Mouse (Mus musculus): ENCODE measurements around the gene Rgs6. TPM values are rescaled to one million over a fixed set of nuclear protein-coding genes. Genes with fewer than 3 reads are reported as not detected.

The Rgs6 gene
- total RNA-seq (2021), result 10 to 100 TPM; 12.6 to 13.8 TPM

DNA sequence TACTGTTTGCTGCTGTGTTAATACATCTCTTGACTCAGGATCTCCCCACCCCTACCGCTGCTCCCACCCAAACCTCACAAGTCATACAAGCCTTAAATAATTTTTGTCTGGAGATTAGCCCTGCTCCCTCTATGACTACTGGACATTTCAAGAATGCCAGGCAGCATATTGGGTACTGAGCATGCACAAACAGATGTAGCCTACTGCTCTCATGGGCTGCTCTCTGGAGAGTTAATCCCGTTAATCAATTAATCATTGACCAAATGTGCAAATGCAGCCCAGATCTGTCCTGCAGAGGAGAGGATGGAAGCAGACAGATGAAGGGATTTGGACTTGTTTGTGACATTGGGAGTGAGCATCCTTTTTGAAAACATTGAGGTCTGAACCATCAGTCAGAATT lies at the start of gene Rgs6:
TSS of gene Rgs6 (plus strand) at position 276 of the 400 bp plus-strand sequence.
- intact Hi-C loops (cut with DNase I), result loop anchor here (10.0 kb wide), 1 partner anchor 427 kb away; no protein-coding TSS in a partner anchor
- no peak for DNase-seq (ENCODE audit: low spot score)

DNA sequence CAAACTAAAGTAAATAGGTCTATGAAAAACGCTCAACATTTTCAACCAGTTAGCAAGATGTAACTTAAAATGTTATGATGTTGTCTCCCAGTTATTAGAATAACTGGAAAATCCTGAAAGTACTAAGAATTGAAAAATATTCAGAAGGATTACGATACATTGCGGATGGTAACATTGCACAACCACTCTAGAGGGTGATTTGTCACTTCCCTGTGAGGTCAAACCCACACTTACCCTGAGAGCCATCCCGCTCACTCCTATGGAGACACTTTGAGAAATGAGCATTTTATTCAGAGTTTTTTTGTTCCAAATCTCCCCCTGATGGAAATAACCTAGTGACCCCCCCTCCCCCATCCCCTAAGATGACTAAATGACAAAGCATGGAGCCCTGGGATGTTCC lies 41.0 kb upstream of the Rgs6 start:
- DNase-seq (ENCODE audit: low spot score), result no peak
- intact Hi-C loops (cut with DNase I), result no loop called here

DNA sequence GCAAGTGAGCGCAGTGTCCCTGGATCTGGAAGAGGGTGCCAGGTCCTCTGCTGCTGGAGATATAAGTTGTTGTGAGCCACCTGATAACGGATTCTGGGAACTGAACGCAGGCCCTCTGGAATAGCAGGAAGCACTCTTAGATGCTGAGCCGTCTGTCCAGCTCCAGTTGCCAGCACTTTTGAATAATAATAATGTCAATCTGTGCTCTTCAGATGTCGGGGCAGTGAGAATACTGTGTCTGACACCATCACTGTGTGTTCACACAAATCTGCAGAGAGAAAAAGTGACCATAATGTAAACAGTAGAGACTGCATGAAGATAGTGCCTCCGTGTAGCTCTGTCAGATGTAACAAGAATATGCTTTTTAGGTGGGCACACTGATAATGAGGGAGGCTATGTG lies 38.9 kb upstream of the Rgs6 start:
- intact Hi-C loops (cut with DNase I), result no loop called here

DNA sequence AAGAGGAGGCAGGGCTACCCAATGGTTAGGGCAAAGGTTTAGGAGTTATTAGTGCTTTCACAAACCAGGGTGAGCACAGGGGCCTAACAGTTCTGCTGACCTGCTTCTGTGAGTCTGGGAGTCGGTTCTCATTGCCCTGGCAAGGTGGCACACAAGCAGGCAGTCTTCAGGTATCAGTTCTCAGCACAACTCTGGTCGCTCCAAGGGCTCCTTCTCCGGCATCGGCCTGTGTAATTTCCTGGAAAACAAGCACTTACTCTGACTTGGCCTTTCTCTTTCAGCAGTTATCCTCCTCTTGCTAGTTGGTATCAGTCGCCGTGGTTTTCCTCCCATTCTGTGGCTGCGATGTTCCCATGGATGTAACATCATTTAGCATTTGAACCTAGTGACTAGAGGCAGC lies 38.0 kb upstream of the Rgs6 start:
- intact Hi-C loops (cut with DNase I), result no loop called here
- DNase-seq (ENCODE audit: low spot score), result no peak

More for the DNA sequence above, 38.9 kb upstream of the Rgs6 start:
- no peak for DNase-seq (ENCODE audit: low spot score)

DNA sequence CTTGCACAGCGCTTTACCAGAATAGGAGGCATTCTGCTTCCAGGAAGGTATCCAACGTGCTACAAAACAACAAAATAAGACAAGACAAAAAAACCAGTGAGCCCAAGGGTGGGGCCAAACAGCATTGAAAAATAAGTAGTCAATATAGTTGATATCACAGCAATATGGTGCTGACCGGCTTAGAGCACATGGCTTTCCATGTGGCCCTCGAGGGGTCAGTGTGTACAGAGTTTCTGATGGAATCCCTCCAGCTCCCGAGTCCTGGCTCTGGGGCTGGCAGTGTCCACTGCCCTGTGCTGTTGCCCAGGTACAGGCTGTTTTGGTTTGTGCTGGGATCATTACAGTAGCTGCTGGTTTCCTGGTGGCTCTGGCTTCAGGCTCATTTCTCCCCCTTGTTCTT lies 35.7 kb upstream of the Rgs6 start:
- DNase-seq (ENCODE audit: low spot score), result no peak
- intact Hi-C loops (cut with DNase I), result no loop called here

DNA sequence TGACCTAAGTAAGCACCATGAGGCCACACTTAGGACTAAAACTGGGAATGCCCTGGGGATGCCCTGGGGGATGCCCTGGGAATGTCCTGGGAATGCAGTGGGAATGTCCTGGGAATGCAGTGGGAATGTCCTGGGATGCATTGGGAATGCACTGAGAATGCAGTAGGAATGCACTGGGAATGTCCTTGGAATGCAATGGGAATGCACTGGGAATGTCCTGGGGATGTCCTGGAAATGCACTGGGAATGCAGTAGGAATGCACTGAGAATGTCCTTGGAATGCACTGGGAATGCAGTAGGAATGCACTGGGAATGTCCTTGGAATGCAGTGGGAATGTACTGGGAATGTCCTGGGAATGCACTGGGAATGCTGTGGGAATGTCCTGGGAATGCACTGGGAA lies 25.2 kb upstream of the Rgs6 start:
- no peak for DNase-seq (ENCODE audit: low spot score)
- intact Hi-C loops (cut with DNase I), result no loop called here

DNA sequence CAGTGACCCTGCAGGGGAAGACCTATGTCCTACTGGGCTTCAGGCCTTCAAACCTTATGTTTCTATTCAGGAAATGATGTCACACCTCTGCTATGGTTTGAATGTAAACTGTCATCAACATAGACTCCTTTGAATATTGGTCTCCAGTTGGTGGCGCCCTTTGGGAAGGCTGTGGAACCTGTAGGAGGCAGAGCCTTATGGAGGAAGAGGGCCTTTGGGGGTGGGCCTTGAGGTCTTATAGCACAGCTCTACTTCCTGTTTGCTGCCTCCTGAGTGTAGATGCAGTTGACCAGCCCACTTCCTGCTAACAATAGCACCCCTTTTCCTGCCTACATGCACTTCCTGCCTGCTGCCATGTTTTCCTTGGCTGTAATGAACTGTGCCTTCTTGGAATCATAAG lies 19.7 kb upstream of the Rgs6 start:
- DNase-seq (ENCODE audit: low spot score), result no peak
- intact Hi-C loops (cut with DNase I), result no loop called here

DNA sequence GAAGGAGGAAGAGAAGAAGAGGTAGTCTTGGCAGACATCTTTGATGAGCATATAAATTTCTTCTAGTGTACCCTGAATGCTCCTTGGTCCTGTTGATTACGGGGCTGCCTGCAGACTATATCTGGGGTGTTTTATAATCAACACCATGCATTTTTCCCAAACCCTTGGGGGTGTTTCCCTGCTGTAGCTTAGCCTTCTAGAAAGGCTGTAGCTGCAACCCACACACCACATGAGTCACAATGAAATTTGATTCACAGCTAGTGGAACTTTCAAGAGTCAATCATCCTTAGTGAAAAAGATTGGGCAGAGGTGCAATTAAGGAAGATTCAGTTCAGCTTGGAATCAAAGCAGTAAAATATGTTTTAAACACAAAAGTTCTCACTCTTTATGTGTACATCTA lies 15.4 kb upstream of the Rgs6 start:
- no peak for DNase-seq (ENCODE audit: low spot score)
- intact Hi-C loops (cut with DNase I), result no loop called here

DNA sequence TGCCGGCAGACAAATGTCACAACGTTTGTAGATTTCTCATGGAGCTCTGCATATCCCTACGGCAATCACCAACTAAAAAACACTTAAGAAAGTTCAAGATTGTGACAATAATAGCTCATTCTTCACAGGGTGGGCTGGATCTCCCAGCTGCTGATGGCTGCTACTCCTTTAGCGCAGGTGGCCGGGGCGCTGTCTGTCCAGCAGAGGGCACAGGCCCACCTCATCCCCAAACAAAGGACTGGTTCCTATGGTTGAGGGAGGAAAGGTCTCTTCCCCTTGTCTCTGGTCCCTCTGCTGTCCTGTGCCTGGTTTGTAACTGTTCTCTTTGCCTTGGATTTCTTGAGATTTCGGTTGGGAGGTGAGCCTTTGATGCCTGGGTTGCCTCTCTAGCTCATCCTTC lies 1.5 kb upstream of the Rgs6 start:
- intact Hi-C loops (cut with DNase I), result loop anchor here (10.0 kb wide), 1 partner anchor 428 kb away; no protein-coding TSS in a partner anchor
- no peak for DNase-seq (ENCODE audit: low spot score)

DNA sequence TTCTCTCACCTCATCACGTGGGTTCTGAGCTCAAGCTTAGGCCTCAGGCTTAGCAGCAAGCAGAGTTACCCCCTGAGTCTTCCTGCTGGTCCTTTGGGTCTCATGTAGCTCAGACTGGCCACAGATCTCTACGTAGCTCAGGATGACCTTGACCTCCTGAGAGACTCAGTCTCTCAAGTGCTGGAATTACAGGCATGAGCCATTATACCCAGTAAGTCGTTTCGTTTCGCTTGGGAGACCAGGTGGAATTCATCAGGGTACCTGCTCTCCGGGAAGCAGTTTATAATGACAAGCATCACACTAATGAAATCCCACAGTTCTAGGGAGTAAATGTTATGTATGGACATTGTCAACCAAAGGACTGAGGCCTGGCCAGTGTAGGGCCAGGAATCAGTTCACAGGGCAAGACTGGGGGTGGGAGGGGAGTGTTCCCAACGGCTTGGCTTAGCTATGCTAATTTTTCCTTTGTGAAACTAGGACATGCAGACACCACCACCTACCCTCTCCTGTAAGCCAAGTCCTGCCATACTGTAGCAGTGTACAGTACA lies 670 bp upstream of the Rgs6 start:
- no peak for DNase-seq (ENCODE audit: low spot score)
- intact Hi-C loops (cut with DNase I), result loop anchor here (10.0 kb wide), 1 partner anchor 427 kb away; no protein-coding TSS in a partner anchor

DNA sequence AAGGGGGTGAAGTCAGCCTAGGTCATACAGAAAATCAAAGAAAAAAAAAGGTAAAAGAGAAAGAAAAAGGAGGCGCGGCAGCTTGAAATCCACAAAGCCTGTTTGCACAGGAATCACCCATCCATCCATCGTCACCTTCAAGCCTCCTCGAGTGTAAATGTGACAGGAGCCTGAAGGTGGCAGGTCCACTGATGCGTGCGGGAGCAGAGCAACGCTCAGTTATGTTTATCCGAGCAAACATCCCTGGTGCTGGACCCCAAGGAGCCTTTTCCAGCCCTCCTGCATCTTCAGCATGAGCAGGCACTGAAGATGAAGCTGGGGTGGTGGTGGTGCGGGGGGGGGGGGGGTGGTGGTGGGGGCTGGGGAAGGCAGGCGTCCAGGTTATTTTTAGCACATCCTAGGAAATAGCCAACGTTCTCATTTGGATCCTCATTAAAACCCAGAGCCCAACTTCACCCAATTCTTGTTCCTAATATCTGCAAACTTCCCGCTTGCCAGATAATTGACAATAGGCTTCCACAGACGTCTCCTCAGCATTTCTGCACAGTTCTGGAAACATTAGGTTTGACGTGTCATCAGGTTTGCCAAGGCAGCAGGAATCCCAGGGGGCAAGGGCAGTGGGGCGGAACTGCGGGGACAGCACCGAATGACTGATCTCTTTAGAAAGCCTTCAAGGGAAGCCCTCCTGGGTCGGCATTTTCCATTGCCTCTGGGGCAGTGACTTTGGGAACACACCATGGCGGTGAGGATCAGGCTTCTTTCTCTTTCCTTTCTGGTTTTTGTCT lies 946 bp downstream of the Rgs6 start:
- DNase-seq (ENCODE audit: low spot score), result no peak

DNA sequence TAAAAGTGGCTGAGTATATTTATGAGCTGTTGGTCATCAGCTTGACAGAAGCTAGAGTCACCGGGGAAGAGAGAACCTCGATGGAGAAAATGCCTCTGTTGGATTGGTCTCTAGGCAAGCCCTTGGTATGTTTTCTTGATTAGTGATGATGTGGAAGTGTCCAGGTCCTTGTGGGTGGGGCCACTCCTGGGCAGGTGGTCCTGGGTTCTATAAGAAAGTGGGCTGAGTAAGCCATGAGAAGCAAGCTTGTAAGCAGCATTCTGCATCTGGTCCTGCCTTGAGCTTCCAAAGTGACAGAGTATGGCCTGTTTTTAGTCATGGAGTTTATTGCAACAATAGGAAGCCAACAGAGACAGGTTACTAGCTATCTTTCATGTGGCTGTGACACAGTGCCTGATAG lies 10.9 kb downstream of the Rgs6 start:
- intact Hi-C loops (cut with DNase I), result no loop called here
- DNase-seq (ENCODE audit: low spot score), result no peak

More for the DNA sequence above, 946 bp downstream of the Rgs6 start:
- intact Hi-C loops (cut with DNase I), result loop anchor here (10.0 kb wide), 1 partner anchor 426 kb away; no protein-coding TSS in a partner anchor

DNA sequence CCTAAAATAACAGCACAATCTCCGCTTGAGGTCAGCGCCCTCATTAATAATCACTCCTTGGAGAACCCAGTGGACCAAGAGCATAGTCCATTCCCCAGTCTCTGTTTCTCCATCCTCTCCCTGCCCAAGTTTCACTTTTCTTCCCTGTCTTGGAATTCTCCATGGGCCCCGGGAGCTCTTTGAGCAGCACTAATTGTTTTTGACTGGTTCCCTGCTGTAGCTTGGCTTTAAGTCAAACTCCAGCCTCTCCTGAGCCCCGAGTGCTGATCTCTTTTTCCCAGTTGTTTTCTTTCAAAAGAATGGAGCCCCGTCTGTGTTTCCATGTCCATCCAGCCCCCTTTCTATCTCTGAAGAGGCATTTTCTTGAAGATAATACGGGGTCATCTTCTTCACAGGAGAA lies 12.3 kb downstream of the Rgs6 start:
- intact Hi-C loops (cut with DNase I), result no loop called here
- no peak for DNase-seq (ENCODE audit: low spot score)

DNA sequence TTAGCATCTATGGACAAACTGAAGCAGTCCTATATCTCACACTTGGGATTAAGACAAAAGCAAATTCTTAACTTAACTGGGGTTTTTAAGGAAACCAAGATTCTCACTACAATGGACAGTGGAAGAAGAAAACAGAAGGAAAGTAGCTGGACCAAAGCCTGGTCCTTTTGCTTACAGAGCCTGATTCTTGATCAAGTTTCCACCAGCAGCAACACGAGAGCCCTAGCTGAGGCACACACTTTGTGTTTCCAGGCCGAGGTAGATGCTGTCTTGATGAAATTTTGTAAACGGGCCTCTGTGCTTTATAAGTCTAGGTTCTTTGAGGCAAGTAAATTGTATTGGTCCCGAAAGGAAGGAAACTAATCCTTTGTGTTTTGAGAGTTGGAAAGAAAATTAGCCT lies 14.7 kb downstream of the Rgs6 start:
- intact Hi-C loops (cut with DNase I), result no loop called here
- no peak for DNase-seq (ENCODE audit: low spot score)

DNA sequence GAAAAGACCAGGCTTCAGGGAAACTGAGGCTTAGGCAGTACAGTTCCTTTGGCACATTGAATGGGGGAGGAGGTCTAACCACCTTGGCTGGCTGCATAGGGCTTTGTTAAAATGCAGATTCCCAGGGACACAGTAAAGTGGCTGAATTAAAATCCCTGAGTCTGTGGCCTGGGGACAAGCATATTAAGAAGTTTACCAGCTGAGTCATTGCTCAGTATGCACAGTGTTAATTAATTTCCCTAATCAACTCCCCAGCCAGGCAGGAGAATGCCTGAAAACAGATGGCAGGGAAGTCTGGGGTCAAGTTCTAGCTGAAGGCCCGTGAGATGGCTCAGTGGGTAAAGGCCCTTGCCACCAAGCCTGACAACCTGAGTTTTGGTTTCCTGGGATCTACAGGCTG lies 15.2 kb downstream of the Rgs6 start:
- intact Hi-C loops (cut with DNase I), result no loop called here
- DNase-seq (ENCODE audit: low spot score), result no peak

DNA sequence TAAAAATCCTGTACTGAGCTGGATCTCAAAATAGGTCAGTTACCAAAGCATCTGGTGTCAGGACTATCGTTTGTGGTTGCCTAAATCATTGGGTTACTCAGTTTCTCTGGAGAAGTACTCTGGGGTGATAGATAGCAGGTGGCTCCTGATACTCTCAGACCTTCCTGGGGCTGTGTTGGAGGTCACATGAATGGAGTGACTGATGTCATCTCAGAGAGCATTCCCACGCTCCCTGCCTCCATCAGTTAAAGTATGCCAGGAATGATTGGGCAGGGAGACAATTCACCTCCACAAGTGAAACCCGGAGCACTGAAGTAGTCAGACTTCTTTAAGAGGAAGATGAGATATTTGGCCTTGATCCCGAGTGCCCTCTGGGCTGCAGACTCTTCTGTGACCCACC lies 15.9 kb downstream of the Rgs6 start:
- intact Hi-C loops (cut with DNase I), result no loop called here
- DNase-seq (ENCODE audit: low spot score), result no peak

DNA sequence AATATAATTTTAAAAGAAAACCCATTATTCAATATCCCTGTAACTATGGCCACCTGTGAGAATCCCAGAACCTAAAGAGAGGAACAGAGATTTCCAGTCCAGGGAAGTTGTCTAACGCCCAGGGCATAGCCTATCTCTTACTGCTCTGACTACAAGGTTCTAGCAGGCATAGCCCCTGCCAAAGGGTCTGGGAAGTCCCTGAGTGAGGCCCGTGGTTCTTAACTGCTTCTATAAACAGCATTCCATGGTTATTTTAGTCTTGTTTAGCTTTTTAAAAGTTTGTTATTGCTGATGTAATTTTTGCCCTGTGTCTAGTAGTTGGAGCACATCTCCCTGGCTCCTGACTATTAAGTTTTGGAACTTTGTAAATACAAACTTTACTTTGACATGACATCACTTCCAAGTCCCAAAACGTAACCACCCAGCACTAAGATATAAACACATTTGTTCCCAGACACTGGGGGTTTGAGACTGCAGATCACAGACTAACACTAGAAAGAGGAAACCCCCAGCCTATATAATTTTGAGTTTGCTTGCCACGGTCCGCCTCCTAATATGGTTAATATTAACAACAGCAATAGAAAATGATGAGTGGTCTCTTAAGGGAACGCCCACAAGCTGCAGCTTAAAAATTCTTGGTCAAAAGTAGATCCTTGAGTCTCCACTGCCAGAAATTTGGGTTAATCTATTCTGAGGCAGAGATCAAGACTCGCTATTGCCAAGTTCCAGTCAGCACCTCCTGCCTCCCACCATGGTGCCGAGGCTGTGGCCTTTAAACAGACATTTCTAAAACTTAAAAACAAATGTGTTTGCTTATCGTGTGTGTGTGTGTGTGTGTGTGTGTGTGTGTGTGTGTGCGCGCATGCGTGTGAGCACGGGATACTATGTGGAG lies 24.9 kb downstream of the Rgs6 start:
- DNase-seq (ENCODE audit: low spot score), result peak; percentile 17
- intact Hi-C loops (cut with DNase I), result loop anchor here (10.0 kb wide), 3 partner anchors 232 to 402 kb away; no protein-coding TSS in a partner anchor

DNA sequence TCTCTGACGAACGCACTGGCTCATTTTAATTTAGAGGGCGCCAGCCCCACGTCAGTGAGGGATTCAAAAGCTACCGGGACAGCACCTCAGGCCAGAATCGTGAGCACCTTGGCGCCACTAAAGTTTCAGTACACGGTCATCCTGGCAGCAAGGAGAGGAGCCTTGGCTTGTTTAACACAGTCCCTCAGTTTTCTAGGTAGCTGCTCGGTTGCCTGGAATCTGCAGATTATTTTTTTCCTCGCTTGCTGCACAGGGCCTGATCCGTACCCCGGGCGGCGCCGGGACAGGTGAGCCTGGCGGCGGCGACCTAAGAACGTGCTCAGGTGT lies 28.4 kb downstream of the Rgs6 start:
- DNase-seq (ENCODE audit: low spot score), result no peak
- intact Hi-C loops (cut with DNase I), result loop anchor here (10.0 kb wide), 3 partner anchors 228 to 398 kb away; no protein-coding TSS in a partner anchor

DNA sequence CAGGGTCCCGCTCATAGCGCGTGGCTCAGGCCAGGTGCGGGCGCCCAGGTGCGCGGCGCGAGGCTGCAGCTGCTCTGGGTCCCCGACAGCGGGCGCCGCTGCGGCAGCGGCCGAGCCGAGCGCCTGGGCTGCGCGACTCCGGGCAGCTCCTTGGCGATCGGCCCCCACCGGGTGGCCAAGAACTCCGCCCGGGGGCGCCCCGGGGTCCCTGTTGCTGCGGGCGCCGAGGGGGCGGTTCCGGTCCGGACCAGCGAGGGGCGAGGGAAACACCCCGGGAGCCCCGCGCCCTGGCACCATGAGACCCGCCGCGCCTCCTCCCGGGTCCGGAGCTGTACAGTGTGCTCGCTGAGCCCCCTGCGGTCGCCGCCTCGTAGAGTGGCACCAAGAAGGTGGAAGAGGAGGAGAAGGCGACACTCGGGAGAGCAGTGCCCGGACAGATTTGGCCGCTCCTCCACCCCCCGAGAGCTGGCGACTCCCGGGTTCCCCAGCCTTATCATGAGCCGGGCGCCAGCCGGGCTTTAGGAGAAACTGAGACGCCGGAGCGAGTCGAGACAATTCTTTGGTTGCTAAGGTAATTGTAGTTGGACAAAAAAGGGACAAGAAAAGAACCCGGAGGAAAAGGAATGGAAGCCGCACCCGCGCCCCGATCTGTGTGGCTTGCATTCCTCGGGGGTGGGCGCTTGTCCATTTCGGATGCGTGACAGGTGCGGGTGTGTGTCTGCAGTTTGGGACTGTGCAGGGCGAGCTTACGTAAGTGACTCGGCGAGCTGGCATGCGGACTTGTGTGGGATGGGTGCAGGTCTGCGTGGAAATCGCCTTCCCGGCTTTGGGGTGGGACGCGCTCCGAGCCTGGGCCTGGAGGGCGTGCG lies 29.0 kb downstream of the Rgs6 start:
- intact Hi-C loops (cut with DNase I), result loop anchor here (10.0 kb wide), 3 partner anchors 228 to 398 kb away; no protein-coding TSS in a partner anchor

More for the DNA sequence above, 29.0 kb downstream of the Rgs6 start:
- DNase-seq (ENCODE audit: low spot score), result peak; percentile 14

All from heart, postnatal 25 days (tissue).